10 mouse cellular contexts compared by ENCODE assay signal in the genomic region with DNA sequence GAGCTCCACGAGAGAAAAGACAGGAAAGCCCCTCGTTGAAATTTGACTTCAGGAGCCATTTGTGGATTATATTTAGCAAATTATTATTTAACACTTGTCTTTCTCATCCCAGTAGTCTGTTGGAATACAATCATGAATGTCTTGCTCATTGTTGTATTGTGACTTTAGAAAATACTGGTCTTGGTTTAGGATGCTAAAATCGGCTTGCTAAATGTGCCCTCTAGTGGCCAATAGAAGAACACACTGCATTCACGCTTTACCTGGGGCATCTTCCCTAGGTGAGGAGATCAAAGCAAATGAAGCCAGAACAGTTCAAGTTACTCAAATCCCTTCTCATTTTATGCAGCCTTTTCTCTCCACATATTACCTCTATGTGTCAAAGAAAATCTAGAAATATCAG. TPM values are rescaled to one million over a fixed set of nuclear protein-coding genes. Genes with fewer than 3 reads are reported as not detected.
DNase-seq lines count a peak whose midpoint lies in the region; ATAC-seq and TF ChIP-seq lines count a peak whose summit lies in the region.
"Had no signal": no experiment of that assay in that cellular context is flagged by ENCODE, and none has a peak within 500 bp of the region (broad histone marks: within the 10 kb centered on the region; RNA-seq: fewer than 3 reads in every experiment).

No protein-coding gene starts in this region.

- H3K4me3 ChIP-seq in gastrocnemius, adult 2 months: no peak overlapping the region
- H3K4me3 ChIP-seq in liver, postnatal 0 days (ENCODE audit: low read depth, low read length): no peak overlapping the region
- H3K4me3 ChIP-seq in MEL (ENCODE audit: control insufficient read depth in 1 of 2, insufficient read depth in 1 of 2, low read depth in 2 of 2, low read length in 2 of 2): no peak overlapping the region
- H3K4me3 ChIP-seq: erythroblast, embryonic 14.5 days; lung, embryonic 15.5 days had no signal

- intact Hi-C loops in gastrocnemius, adult 2 months (cut with DNase I): no loop called here

- H3K36me3 ChIP-seq in liver, postnatal 0 days (replicated peaks; ENCODE audit: insufficient read depth, low read length): no peaks in the 10 kb centered on the region
- H3K36me3 ChIP-seq in MEL (ENCODE audit: control insufficient read depth in 1 of 2, insufficient read depth in 2 of 2, low read length in 2 of 2): no peaks in the 10 kb centered on the region
- H3K36me3 ChIP-seq: lung, embryonic 15.5 days had no signal

- TF ChIP-seq RAD21 in MEL (IDR thresholded peaks at IDR 0.05; ENCODE audit: low read depth, low read length): peak; percentile 14

- H3K27ac ChIP-seq in gastrocnemius, adult 2 months: no peak overlapping the region
- H3K27ac ChIP-seq in liver, postnatal 0 days (ENCODE audit: low read depth): no peak overlapping the region
- no peak overlapping the region for H3K27ac ChIP-seq in MEL (ENCODE audit: control insufficient read depth, low read depth, low read length)
- H3K27ac ChIP-seq: lung, embryonic 15.5 days had no signal

- H3K79me2 ChIP-seq in MEL (ENCODE audit: control insufficient read depth, insufficient read depth, low read length, poor library complexity): no peaks in the 10 kb centered on the region

- no peak overlapping the region for H3K4me2 ChIP-seq in liver, postnatal 0 days (ENCODE audit: low read depth, low read length)
- H3K4me2 ChIP-seq: lung, embryonic 15.5 days had no signal

- no peak for DNase-seq in gastrocnemius, adult 2 months
- no peak for DNase-seq in gastrocnemius, adult 18-20 months (ENCODE audit: low spot score)
- DNase-seq in liver, postnatal 0 days: no peak
- DNase-seq in liver (no peak), MEL (ENCODE audit: low read depth, low spot score) (peak; percentile 4)
- peak; percentile 18 for DNase-seq in lung, postnatal 36 days
- no peak for DNase-seq in urinary bladder, postnatal 36 days (ENCODE audit: low spot score in 2 of 2)

- no peaks in the 10 kb centered on the region for H3K9me3 ChIP-seq in liver, postnatal 0 days (ENCODE audit: low read length)
- no peaks in the 10 kb centered on the region for H3K9me3 ChIP-seq in MEL (replicated peaks; ENCODE audit: insufficient read depth, low read length)
- H3K9me3 ChIP-seq: lung, embryonic 15.5 days had no signal

- no peaks in the 10 kb centered on the region for H3K4me1 ChIP-seq in liver, postnatal 0 days (ENCODE audit: insufficient read depth)
- H3K4me1 ChIP-seq in MEL (ENCODE audit: control insufficient read depth in 1 of 2, insufficient read depth in 2 of 2, low read length in 2 of 2): no peaks in the 10 kb centered on the region
- H3K4me1 ChIP-seq: lung, embryonic 15.5 days had no signal

- H3K27me3 ChIP-seq in liver, postnatal 0 days (ENCODE audit: insufficient read depth, low read length): no peaks in the 10 kb centered on the region
- no peaks in the 10 kb centered on the region for H3K27me3 ChIP-seq in MEL (ENCODE audit: control insufficient read depth in 1 of 2, insufficient read depth in 2 of 2, low read length in 2 of 2)
- H3K27me3 ChIP-seq: lung, embryonic 15.5 days had no signal

- 34% methylated on average over 4 of the region's 4 CpGs for WGBS in liver, postnatal 0 days (ENCODE audit: insufficient replicate concordance)

- H3K9ac ChIP-seq in liver, postnatal 0 days (replicated peaks): no peak overlapping the region
- H3K9ac ChIP-seq in MEL (ENCODE audit: control insufficient read depth, low read depth, low read length, poor library complexity, severe bottlenecking): no peak overlapping the region
- H3K9ac ChIP-seq: lung, embryonic 15.5 days had no signal

- TF ChIP-seq EP300 in liver, postnatal 0 days (IDR thresholded peaks at IDR 0.05; ENCODE audit: low read depth): no peak
- no peak for TF ChIP-seq EP300 in MEL (IDR thresholded peaks at IDR 0.05; ENCODE audit: low read depth in 1 of 2, low read length in 2 of 2)

- peak; percentile 79 for TF ChIP-seq CTCF in gastrocnemius, adult 2 months (IDR thresholded peaks at IDR 0.05)
- peak; percentile 72 for TF ChIP-seq CTCF in liver, postnatal 0 days (IDR thresholded peaks at IDR 0.05; ENCODE audit: low read depth)
- peak; percentile 18 to 56 (median 43); a peak in 5 of 6 replicates for TF ChIP-seq CTCF in MEL (IDR thresholded peaks at IDR 0.05 in 2 of 3, conservative IDR thresholded peaks at IDR 0.05 in 1 of 3; ENCODE audit: control insufficient read depth in 1 of 3, insufficient read depth in 1 of 3, low read depth in 2 of 3, low read length in 3 of 3, poor library complexity in 1 of 3, severe bottlenecking in 1 of 3)

- ATAC-seq in liver, postnatal 0 days: no peak
- no peak for ATAC-seq in erythroblast, adult 5-6 weeks (replicated peaks; ENCODE audit: low FRiP score, poor library complexity, severe bottlenecking)

- TF ChIP-seq POLR2A in MEL (IDR thresholded peaks at IDR 0.05; ENCODE audit: control insufficient read depth in 1 of 2, insufficient read depth in 1 of 2, low read depth in 1 of 2, low read length in 2 of 2, poor library complexity in 1 of 2): no peak

TF ChIP-seq in MEL, 35 proteins besides CTCF, POLR2A, EP300 and RAD21:
- TF ChIP-seq SMC3 (IDR thresholded peaks at IDR 0.05; ENCODE audit: low read depth, low read length): peak; percentile 36
- TF ChIP-seq MAZ (IDR thresholded peaks at IDR 0.05; ENCODE audit: low read depth, low read length): no peak

RNA-seq across cellular contexts. Expression of a gene that starts 21.4 kb away (rescaled TPM):
- not detected for total RNA-seq in gastrocnemius, adult 2 months (2021)
- total RNA-seq in gastrocnemius, adult 18-20 months (2021): not detected
- not detected in 2 replicates for polyA plus RNA-seq in liver, postnatal 0 days (2015; fragmentation: Nextera tagmentation; extraction: Ambion mirVana)
- not detected in 2 replicates for total RNA-seq in MEL (2012; rRNA removed)
- not detected for polyA plus RNA-seq in MEL (2012; ENCODE audit: insufficient read depth in 1 of 2, insufficient read length in 2 of 2, low read depth in 1 of 2, low replicate concordance in 2 of 2, missing spikeins in 1 of 2)
- total RNA-seq in erythroblast, adult 5-6 weeks (2015; ENCODE audit: low replicate concordance): not detected in 2 replicates
- total RNA-seq in erythroblast, adult 5-6 weeks (2017; ENCODE audit: low replicate concordance): not detected in 2 replicates
- polyA plus RNA-seq: erythroblast, embryonic 14.5 days; lung, embryonic 15.5 days had no signal

RNA-seq across cellular contexts. Expression of a gene that starts 21.8 kb away (rescaled TPM):
- under 1 TPM in 1 of 2 experiments, not detected in 1; 0.20 TPM for total RNA-seq in gastrocnemius, adult 2 months (2021)
- not detected for total RNA-seq in gastrocnemius, adult 18-20 months (2021)
- 0.11 and 0.12 TPM in 2 replicates for polyA plus RNA-seq in liver, postnatal 0 days (2015; fragmentation: Nextera tagmentation; extraction: Ambion mirVana)
- not detected in 2 replicates for total RNA-seq in MEL (2012; rRNA removed)
- polyA plus RNA-seq in MEL (2012; ENCODE audit: insufficient read depth in 1 of 2, insufficient read length in 2 of 2, low read depth in 1 of 2, low replicate concordance in 2 of 2, missing spikeins in 1 of 2): not detected
- not detected in 2 replicates for total RNA-seq in erythroblast, adult 5-6 weeks (2015; ENCODE audit: low replicate concordance)
- 0.14 TPM in 1 of 2 replicates, not detected in the other for total RNA-seq in erythroblast, adult 5-6 weeks (2017; ENCODE audit: low replicate concordance)
- polyA plus RNA-seq: erythroblast, embryonic 14.5 days had no signal

RNA-seq across cellular contexts. Expression of a gene that starts 32.5 kb away (rescaled TPM):
- not detected for total RNA-seq in gastrocnemius, adult 2 months (2021)
- not detected for total RNA-seq in gastrocnemius, adult 18-20 months (2021)
- not detected in 2 replicates for polyA plus RNA-seq in liver, postnatal 0 days (2015; fragmentation: Nextera tagmentation; extraction: Ambion mirVana)
- not detected in 2 replicates for total RNA-seq in MEL (2012; rRNA removed)
- polyA plus RNA-seq in MEL (2012; ENCODE audit: insufficient read depth in 1 of 2, insufficient read length in 2 of 2, low read depth in 1 of 2, low replicate concordance in 2 of 2, missing spikeins in 1 of 2): not detected
- total RNA-seq in erythroblast, adult 5-6 weeks (2015; ENCODE audit: low replicate concordance): not detected in 2 replicates
- not detected in 2 replicates for total RNA-seq in erythroblast, adult 5-6 weeks (2017; ENCODE audit: low replicate concordance)
- polyA plus RNA-seq: erythroblast, embryonic 14.5 days; lung, embryonic 15.5 days had no signal

RNA-seq across cellular contexts. Expression of a gene that starts 45.7 kb away (rescaled TPM):
- not detected for total RNA-seq in gastrocnemius, adult 2 months (2021)
- total RNA-seq in gastrocnemius, adult 18-20 months (2021): not detected
- not detected in 2 replicates for polyA plus RNA-seq in liver, postnatal 0 days (2015; fragmentation: Nextera tagmentation; extraction: Ambion mirVana)
- not detected in 2 replicates for total RNA-seq in MEL (2012; rRNA removed)
- polyA plus RNA-seq in MEL (2012; ENCODE audit: insufficient read depth in 1 of 2, insufficient read length in 2 of 2, low read depth in 1 of 2, low replicate concordance in 2 of 2, missing spikeins in 1 of 2): not detected
- not detected in 2 replicates for total RNA-seq in erythroblast, adult 5-6 weeks (2015; ENCODE audit: low replicate concordance)
- total RNA-seq in erythroblast, adult 5-6 weeks (2017; ENCODE audit: low replicate concordance): not detected in 2 replicates
- polyA plus RNA-seq: erythroblast, embryonic 14.5 days; lung, embryonic 15.5 days had no signal

Comparison
In these comparisons a context has a peak if more than half of its experiments do, and no peak if none do; other contexts are left out.
1. DNase-seq: peak in MEL (single experiment) and lung, postnatal 36 days (single experiment); none in gastrocnemius, adult 2 months (single experiment), gastrocnemius, adult 18-20 months (single experiment), liver, postnatal 0 days (single experiment), liver (single experiment) and urinary bladder, postnatal 36 days (0 of 2).
2. Peak in every context shown above with its lines, with median percentiles within 50 percentile points of each other: CTCF ChIP-seq.